Mouse (Mus musculus): ENCODE data around the gene E130116L18Rik.
"Not testable (repeated sequence)": the region's sequence is repeated elsewhere in the genome, so short reads cannot be mapped to it uniquely, and the experiment has no call there.

Gene E130116L18Rik

GRCm38 (mm10) chr5:25222752-25223702 is at the start of gene E130116L18Rik:
Gene E130116L18Rik, minus strand, starts transcription at chr5:25223153.
- peak; percentile 90 for DNase-seq

GRCm38 (mm10) chr5:25268258-25268888 is 45.4 kb upstream of the E130116L18Rik start:
- DNase-seq = no peak

GRCm38 (mm10) chr5:25262266-25262665 is 39.3 kb upstream of the E130116L18Rik start:
- no peak for DNase-seq

GRCm38 (mm10) chr5:25261452-25261851 is 38.5 kb upstream of the E130116L18Rik start:
- DNase-seq = no peak

GRCm38 (mm10) chr5:25256686-25257085 is 33.7 kb upstream of the E130116L18Rik start:
- no peak for DNase-seq

- no peak for DNase-seq
Measured at GRCm38 (mm10) chr5:25254491-25254890, 31.5 kb upstream of the E130116L18Rik start.

- DNase-seq = no peak
Measured at GRCm38 (mm10) chr5:25252825-25253544, 30.0 kb upstream of the E130116L18Rik start.

GRCm38 (mm10) chr5:25252423-25252822 is 29.5 kb upstream of the E130116L18Rik start:
- no peak for DNase-seq

GRCm38 (mm10) chr5:25247036-25247435 is 24.1 kb upstream of the E130116L18Rik start:
- DNase-seq = no peak

- no peak for DNase-seq
Measured at GRCm38 (mm10) chr5:25246473-25246865, 23.5 kb upstream of the E130116L18Rik start.

- no peak for DNase-seq
Measured at GRCm38 (mm10) chr5:25245806-25246472, 23.0 kb upstream of the E130116L18Rik start.

- no peak for DNase-seq
Measured at GRCm38 (mm10) chr5:25243101-25243500, 20.1 kb upstream of the E130116L18Rik start.

GRCm38 (mm10) chr5:25224377-25224776 is 1.4 kb upstream of the E130116L18Rik start:
- DNase-seq = not testable (repeated sequence)

GRCm38 (mm10) chr5:25221604-25222003 is 1.3 kb downstream of the E130116L18Rik start, which contains the start of gene Galnt11:
Gene Galnt11, plus strand, starts transcription at chr5:25221904.
- DNase-seq = no peak

- DNase-seq = no peak
Measured at GRCm38 (mm10) chr5:25215006-25215405, 7.9 kb downstream of the E130116L18Rik start.

GRCm38 (mm10) chr5:25213216-25213615 is 9.7 kb downstream of the E130116L18Rik start:
- DNase-seq = not testable (repeated sequence)

- DNase-seq = no peak
Measured at GRCm38 (mm10) chr5:25211872-25212271, 11.1 kb downstream of the E130116L18Rik start.

- no peak for DNase-seq
Measured at GRCm38 (mm10) chr5:25190521-25190920, 32.4 kb downstream of the E130116L18Rik start.

GRCm38 (mm10) chr5:25188802-25189201 is 34.2 kb downstream of the E130116L18Rik start:
- no peak for DNase-seq

GRCm38 (mm10) chr5:25187727-25188126 is 35.2 kb downstream of the E130116L18Rik start:
- DNase-seq = no peak

GRCm38 (mm10) chr5:25184594-25184993 is 38.4 kb downstream of the E130116L18Rik start:
- DNase-seq = no peak

- no peak for DNase-seq
Measured at GRCm38 (mm10) chr5:25183595-25183994, 39.4 kb downstream of the E130116L18Rik start.
